Mouse (Mus musculus) right cerebral cortex, postnatal 14 days (tissue): ENCODE data around the gene Tedc2.
A peak's percentile ranks its signal among the peaks of the same experiment; 100 is the strongest.

Experiments used
- DNase-seq: peaks from one replicate; pipeline ENCODE4 v3.0.0; 2022

The Tedc2 gene

GRCm38 (mm10) chr17:24191481-24191880 lies 29.2 kb downstream of the Tedc2 start:
- no peak for DNase-seq

GRCm38 (mm10) chr17:24190934-24191333 lies 29.7 kb downstream of the Tedc2 start:
- DNase-seq, result no peak

DNA sequence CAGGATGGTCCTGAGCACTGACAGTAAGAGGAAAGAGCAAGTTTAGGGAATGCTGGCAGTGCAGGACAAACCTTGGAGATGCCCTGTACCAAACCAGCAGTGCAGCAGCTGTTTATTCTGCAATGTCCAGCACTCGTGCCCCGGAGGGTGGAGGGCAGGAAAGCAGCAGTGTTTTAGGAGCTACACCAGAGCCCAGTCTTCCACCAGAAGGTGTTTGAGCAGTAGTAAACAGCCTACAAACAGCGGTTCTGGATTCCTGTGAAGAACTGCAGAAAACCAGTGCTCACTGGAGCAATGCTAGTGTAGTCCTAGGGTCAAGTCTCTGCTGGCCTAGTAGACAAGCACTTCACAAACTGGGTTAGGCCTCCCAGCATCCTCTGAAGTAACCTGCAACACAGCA lies 46.4 kb downstream of the Tedc2 start:
- DNase-seq, result no peak

DNA sequence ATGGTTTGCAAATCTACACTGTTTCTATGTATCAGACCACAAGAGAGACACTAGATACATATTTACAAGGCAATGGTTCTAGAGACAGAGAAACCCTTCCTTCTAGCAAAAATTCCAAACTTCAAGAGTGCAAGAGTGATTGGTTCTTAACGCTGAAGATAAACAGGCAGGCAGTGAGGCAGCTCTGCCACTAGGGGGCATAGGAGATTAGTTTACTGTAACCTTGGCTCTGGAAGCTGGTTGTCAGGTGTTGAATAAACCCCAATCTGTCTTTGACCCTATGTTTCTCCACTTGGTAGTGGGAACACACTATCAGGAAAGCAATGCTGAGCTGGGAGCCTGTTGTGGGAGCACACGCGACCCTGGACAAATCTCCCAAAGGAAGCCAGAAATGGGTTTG lies 47.2 kb downstream of the Tedc2 start:
- peak; percentile 67 for DNase-seq

DNA sequence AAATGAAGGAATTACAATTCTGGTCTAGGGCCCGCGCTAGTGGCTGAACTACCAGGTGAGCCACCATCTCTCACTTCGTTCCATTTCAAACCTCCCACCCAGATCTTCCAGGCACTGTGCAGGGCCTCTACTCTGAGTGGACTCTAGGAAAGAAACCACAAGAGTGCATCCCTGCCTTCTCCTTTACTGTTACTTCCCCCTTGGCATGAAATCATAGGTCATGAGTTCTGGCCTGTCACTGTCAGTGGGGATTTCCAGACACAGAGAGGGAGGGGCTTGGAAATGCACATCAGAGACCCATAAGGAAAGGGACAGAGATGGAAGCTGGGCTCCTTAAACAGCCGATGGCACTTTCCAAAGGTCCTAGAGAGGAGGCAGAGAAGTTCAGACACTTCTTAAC lies 48.9 kb downstream of the Tedc2 start:
- DNase-seq, result no peak

DNA sequence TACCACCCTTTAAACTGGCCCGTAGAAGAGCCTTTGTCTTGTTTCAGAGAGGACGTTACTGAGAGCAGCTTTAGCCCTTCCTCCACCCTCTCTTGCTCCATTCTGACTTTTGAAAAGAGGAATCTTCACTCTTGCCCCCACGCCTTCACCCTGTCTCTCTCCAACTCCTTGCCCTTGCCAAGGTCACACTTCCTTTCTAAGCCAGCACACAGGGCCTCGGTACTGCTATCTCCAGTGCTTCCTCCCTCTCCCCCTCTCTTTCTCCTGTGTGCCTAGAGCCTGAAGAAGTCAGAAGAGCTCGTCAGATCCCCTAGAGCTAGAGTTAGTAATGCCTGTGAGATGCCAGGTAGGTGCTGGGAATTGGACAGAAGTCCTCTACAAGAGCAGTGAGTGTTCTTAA lies 49.9 kb downstream of the Tedc2 start:
- DNase-seq, result no peak

- no peak for DNase-seq
Measured at GRCm38 (mm10) chr17:24170125-24170524, 50.5 kb downstream of the Tedc2 start.

DNA sequence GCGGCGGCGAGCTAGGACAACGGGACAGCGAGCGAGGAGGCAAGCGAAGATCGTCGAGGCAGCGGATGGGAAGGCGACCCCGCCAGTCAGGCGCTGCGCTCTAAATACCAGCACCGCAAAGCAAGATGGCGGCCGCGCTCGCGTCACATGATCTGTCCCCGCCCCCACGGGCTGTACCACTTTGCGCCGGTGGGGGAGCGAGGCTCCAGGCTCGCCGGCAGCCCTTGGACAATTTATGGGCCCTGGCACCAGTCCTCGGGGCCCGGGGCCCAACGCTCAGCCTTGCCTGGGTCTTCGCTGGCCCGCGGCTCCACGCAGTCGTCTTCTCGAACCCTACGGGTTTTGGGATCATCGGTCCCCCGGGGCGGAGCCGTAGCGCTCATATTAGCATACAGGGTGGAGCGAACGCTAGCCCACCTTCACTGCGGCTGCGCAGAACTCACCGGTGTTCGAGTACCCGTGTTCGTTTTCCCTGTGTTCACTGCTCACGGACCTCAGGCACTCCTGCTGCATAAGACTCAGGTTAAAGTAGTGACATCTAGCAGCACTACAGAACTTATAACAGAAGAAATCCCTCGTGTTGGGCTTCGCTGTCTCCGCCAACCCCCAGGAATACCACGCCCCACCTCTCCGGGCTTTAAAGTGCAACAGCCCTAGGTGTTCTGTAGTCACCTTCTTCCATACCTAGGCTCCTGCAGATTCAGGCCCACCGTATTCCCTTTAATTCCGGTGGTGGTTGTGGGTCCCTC lies 51.2 kb downstream of the Tedc2 start, which contains the start of gene Atp6v0c:
TSS of gene Atp6v0c (minus strand) at position 386 of the 749 bp plus-strand sequence.
- DNase-seq, result peak; percentile 96

- peak; percentile 77 for DNase-seq
Measured at GRCm38 (mm10) chr17:24168590-24169277, 51.9 kb downstream of the Tedc2 start.

DNA sequence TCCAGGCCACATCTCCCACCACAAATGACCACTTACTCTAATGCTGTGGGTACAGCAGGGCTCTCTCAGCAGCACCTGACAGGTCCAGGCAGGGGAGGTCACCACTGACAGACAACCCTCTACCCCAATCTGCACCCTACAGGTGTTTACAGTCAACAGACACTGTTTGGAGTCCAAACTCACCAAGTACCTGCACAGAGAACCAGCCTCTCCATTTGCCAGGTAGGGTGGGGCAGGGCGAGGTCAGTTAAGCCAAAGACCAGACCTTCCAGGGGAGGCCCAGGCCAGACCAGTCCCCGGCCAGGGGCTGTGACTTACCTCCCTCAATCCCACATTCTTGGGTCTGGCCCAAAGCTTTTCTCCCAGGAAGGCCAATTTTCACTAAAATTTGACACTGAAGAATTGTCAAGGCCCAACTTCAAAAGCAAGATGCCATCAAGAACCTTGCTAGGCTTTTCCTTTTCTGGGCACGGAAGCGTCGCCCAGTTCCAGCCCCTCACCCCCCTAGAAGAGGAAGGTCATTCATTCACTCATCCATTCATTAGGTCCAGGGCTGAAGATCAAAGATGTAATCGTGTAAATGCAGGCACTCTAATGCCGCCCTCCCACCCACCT lies 52.7 kb downstream of the Tedc2 start:
- DNase-seq, result no peak

- DNase-seq, result no peak
Measured at GRCm38 (mm10) chr17:24167120-24167519, 53.5 kb downstream of the Tedc2 start.
